Mouse (Mus musculus) layer of hippocampus, adult 11-12 months (tissue): ENCODE results near the gene Ccnjl.
A peak's percentile ranks its signal among the peaks of the same experiment; 100 is the strongest.

Experiments used
- DNase-seq: peaks from one replicate; pipeline ENCODE4 v3.0.0; 2022; ENCODE audit warnings: low spot score

The Ccnjl gene

GRCm38 (mm10) chr11:43624341-43624740 is 95.8 kb downstream of the Ccnjl start:
- peak; percentile 43 for DNase-seq

- DNase-seq, result peak; percentile 43
Observed at GRCm38 (mm10) chr11:43626300-43626926, 97.8 kb downstream of the Ccnjl start.

GRCm38 (mm10) chr11:43626927-43627645 is 98.5 kb downstream of the Ccnjl start:
- DNase-seq, result no peak

GRCm38 (mm10) chr11:43631645-43632044 is 103.1 kb downstream of the Ccnjl start:
- DNase-seq, result no peak

GRCm38 (mm10) chr11:43632566-43632965 is 104.0 kb downstream of the Ccnjl start:
- peak; percentile 46 for DNase-seq

GRCm38 (mm10) chr11:43633165-43633564 is 104.6 kb downstream of the Ccnjl start:
- no peak for DNase-seq

GRCm38 (mm10) chr11:43633658-43634401 is 105.2 kb downstream of the Ccnjl start:
- DNase-seq, result peak; percentile 71
